28 mouse cellular contexts compared by ENCODE assay signal in genomic region chr12:29605124-29605523, GRCm38 (mm10).
DNase-seq lines count a peak whose midpoint lies in the region; ATAC-seq lines count a peak whose summit lies in the region.
"Had no signal": no experiment of that assay in that cellular context is flagged by ENCODE, and none has a peak within 500 bp of the region (broad histone marks: within the 10 kb centered on the region; RNA-seq: fewer than 3 reads in every experiment).

No protein-coding gene starts in this region.

- no peak overlapping the region for H3K4me2 ChIP-seq in forebrain, embryonic 13.5 days
- H3K4me2 ChIP-seq in forebrain, embryonic 12.5 days = no peak overlapping the region
- H3K4me2 ChIP-seq in midbrain, embryonic 13.5 days (replicated peaks) = no peak overlapping the region
- no peak overlapping the region for H3K4me2 ChIP-seq in midbrain, embryonic 14.5 days (ENCODE audit: low read length)
- H3K4me2 ChIP-seq: heart, embryonic 12.5 days; limb, embryonic 13.5 days; liver, embryonic 11.5 days; midbrain, embryonic 12.5 days; neural tube, embryonic 15.5 days; stomach, embryonic 15.5 days had no signal

- peak; percentile 80 for DNase-seq in heart, adult 11 months
- no peak for DNase-seq in heart, postnatal 4 days
- no peak for DNase-seq in midbrain, embryonic 14.5 days
- no peak for DNase-seq in cerebellum, postnatal 10 days
- DNase-seq: adrenal gland, adult 8-10 months; cerebellum, adult 11 months; cerebellum, adult 9-10 months; gastrocnemius, adult 2 months; gastrocnemius, postnatal 36 days; heart, adult 2 months; kidney, adult 2 months; kidney, postnatal 36 days; lung, postnatal 36 days; retina, postnatal 1 day; right cerebral cortex, postnatal 14 days; thymus, postnatal 14 days had no signal

- no peaks in the 10 kb centered on the region for H3K9me3 ChIP-seq in forebrain, embryonic 13.5 days (replicated peaks)
- H3K9me3 ChIP-seq in forebrain, embryonic 12.5 days = no peaks in the 10 kb centered on the region
- H3K9me3 ChIP-seq in midbrain, embryonic 13.5 days = no peaks in the 10 kb centered on the region
- H3K9me3 ChIP-seq in midbrain, embryonic 14.5 days (ENCODE audit: control insufficient read depth, low read length) = no peaks in the 10 kb centered on the region
- H3K9me3 ChIP-seq: heart, embryonic 12.5 days; limb, embryonic 13.5 days; midbrain, embryonic 12.5 days; neural tube, embryonic 15.5 days; stomach, embryonic 15.5 days had no signal

- peak; percentile 48; the same call in 1 of the 2 replicates for ATAC-seq in forebrain, embryonic 13.5 days
- no peak for ATAC-seq in forebrain, embryonic 12.5 days (ENCODE audit: low FRiP score)
- 0 out of 2 replicates have a peak, but pooled peaks have one; percentile 24 for ATAC-seq in midbrain, embryonic 13.5 days
- ATAC-seq in midbrain, embryonic 14.5 days (ENCODE audit: low FRiP score, low TSS enrichment) = no peak
- ATAC-seq: hindbrain, embryonic 16.5 days had no signal

- no peak overlapping the region; the same call in 1 of the 2 replicates for H3K27ac ChIP-seq in forebrain, embryonic 13.5 days
- H3K27ac ChIP-seq in forebrain, embryonic 12.5 days = no peak overlapping the region
- H3K27ac ChIP-seq in midbrain, embryonic 13.5 days = no peak overlapping the region
- no peak overlapping the region for H3K27ac ChIP-seq in midbrain, embryonic 14.5 days (replicated peaks; ENCODE audit: low read depth, low read length)
- H3K27ac ChIP-seq: gastrocnemius, adult 2 months; heart, adult 2 months; limb, embryonic 13.5 days; midbrain, embryonic 12.5 days; neural tube, embryonic 15.5 days; stomach, embryonic 15.5 days had no signal

- H3K4me3 ChIP-seq in forebrain, embryonic 13.5 days = no peak overlapping the region
- no peak overlapping the region for H3K4me3 ChIP-seq in forebrain, embryonic 12.5 days (replicated peaks)
- H3K4me3 ChIP-seq in midbrain, embryonic 13.5 days (replicated peaks) = no peak overlapping the region
- H3K4me3 ChIP-seq in midbrain, embryonic 14.5 days (replicated peaks; ENCODE audit: low read depth, low read length) = no peak overlapping the region
- H3K4me3 ChIP-seq: erythroblast, embryonic 14.5 days; gastrocnemius, adult 2 months; heart, adult 2 months; heart, embryonic 12.5 days; limb, embryonic 13.5 days; midbrain, embryonic 12.5 days; neural tube, embryonic 15.5 days; stomach, embryonic 15.5 days had no signal

- H3K4me1 ChIP-seq in forebrain, embryonic 13.5 days = no peaks in the 10 kb centered on the region
- H3K4me1 ChIP-seq in forebrain, embryonic 12.5 days = no peaks in the 10 kb centered on the region
- H3K4me1 ChIP-seq in midbrain, embryonic 13.5 days (replicated peaks) = peaks cover 11% of the 10 kb centered on the region; the same call in 1 of the 2 replicates
- H3K4me1 ChIP-seq in midbrain, embryonic 14.5 days (ENCODE audit: control insufficient read depth, insufficient read depth, low read length) = no peaks in the 10 kb centered on the region
- H3K4me1 ChIP-seq: heart, embryonic 12.5 days; limb, embryonic 13.5 days; midbrain, embryonic 12.5 days; stomach, embryonic 15.5 days had no signal

- H3K27me3 ChIP-seq in forebrain, embryonic 13.5 days = no peaks in the 10 kb centered on the region
- no peaks in the 10 kb centered on the region for H3K27me3 ChIP-seq in forebrain, embryonic 12.5 days
- H3K27me3 ChIP-seq in midbrain, embryonic 13.5 days = no peaks in the 10 kb centered on the region
- H3K27me3 ChIP-seq in midbrain, embryonic 14.5 days (ENCODE audit: control insufficient read depth, insufficient read depth, low read length) = no peaks in the 10 kb centered on the region
- H3K27me3 ChIP-seq: heart, embryonic 12.5 days; limb, embryonic 13.5 days; midbrain, embryonic 12.5 days; neural tube, embryonic 15.5 days; stomach, embryonic 15.5 days had no signal

- H3K36me3 ChIP-seq in forebrain, embryonic 13.5 days (ENCODE audit: poor library complexity, severe bottlenecking) = no peaks in the 10 kb centered on the region
- H3K36me3 ChIP-seq in forebrain, embryonic 12.5 days (replicated peaks) = no peaks in the 10 kb centered on the region
- H3K36me3 ChIP-seq in midbrain, embryonic 13.5 days = peaks cover 5% of the 10 kb centered on the region; the same call in 1 of the 2 replicates
- 0 out of 2 replicates have a peak, but pooled peaks cover 4% of the 10 kb centered on the region for H3K36me3 ChIP-seq in midbrain, embryonic 14.5 days (ENCODE audit: control insufficient read depth, insufficient read depth, low read length)
- H3K36me3 ChIP-seq: G1E; heart, embryonic 12.5 days; limb, embryonic 13.5 days; midbrain, embryonic 12.5 days; neural tube, embryonic 15.5 days; stomach, embryonic 15.5 days had no signal

- 82% methylated on average over 5 of the region's 5 CpGs for WGBS in forebrain, embryonic 13.5 days
- WGBS in forebrain, embryonic 12.5 days = 80% methylated on average over 5 of the region's 5 CpGs
- WGBS in midbrain, embryonic 13.5 days = 77% methylated on average over 5 of the region's 5 CpGs
- WGBS in midbrain, embryonic 14.5 days = 79% methylated on average over 5 of the region's 5 CpGs

- H3K9ac ChIP-seq in forebrain, embryonic 13.5 days = no peak overlapping the region
- H3K9ac ChIP-seq in forebrain, embryonic 12.5 days = no peak overlapping the region
- H3K9ac ChIP-seq in midbrain, embryonic 13.5 days (replicated peaks) = no peak overlapping the region
- H3K9ac ChIP-seq in midbrain, embryonic 14.5 days (replicated peaks; ENCODE audit: low read length) = no peak overlapping the region
- H3K9ac ChIP-seq: heart, embryonic 12.5 days; limb, embryonic 13.5 days; midbrain, embryonic 12.5 days; neural tube, embryonic 15.5 days; stomach, embryonic 15.5 days had no signal

Comparison
In these comparisons a context has a peak if more than half of its experiments do, and no peak if none do; other contexts are left out.
1. ATAC-seq: peak in forebrain, embryonic 13.5 days (single experiment) and midbrain, embryonic 13.5 days (single experiment); none in forebrain, embryonic 12.5 days (single experiment) and midbrain, embryonic 14.5 days (single experiment).